Mouse (Mus musculus): ENCODE data around the gene Rps29.
"Not testable (repeated sequence)": the region's sequence is repeated elsewhere in the genome, so short reads cannot be mapped to it uniquely, and the experiment has no call there.

The Rps29 gene

GRCm38 (mm10) chr12:69179371-69179770 lies 20.4 kb upstream of the Rps29 start:
- no peak for DNase-seq (ENCODE audit: low spot score in 2 of 2)

GRCm38 (mm10) chr12:69177526-69177925 lies 18.5 kb upstream of the Rps29 start:
- DNase-seq (ENCODE audit: low spot score in 2 of 2), result no peak

GRCm38 (mm10) chr12:69175975-69176374 lies 17.0 kb upstream of the Rps29 start:
- no peak for DNase-seq (ENCODE audit: low spot score in 2 of 2)

GRCm38 (mm10) chr12:69171307-69171706 lies 12.3 kb upstream of the Rps29 start:
- DNase-seq (ENCODE audit: low spot score in 2 of 2), result no peak

GRCm38 (mm10) chr12:69168461-69169106 lies 9.6 kb upstream of the Rps29 start, which contains the start of gene Lrr1:
Gene Lrr1 (plus strand): TSS chr12:69168814.
- DNase-seq (ENCODE audit: low spot score in 2 of 2), result peak; percentile 80 to 91

GRCm38 (mm10) chr12:69167656-69168460 lies 8.9 kb upstream of the Rps29 start:
- DNase-seq (ENCODE audit: low spot score in 2 of 2), result no peak

- not testable (repeated sequence) for DNase-seq (ENCODE audit: low spot score in 2 of 2)
These were observed 8.0 kb upstream of the Rps29 start for GRCm38 (mm10) chr12:69166861-69167581.

- DNase-seq (ENCODE audit: low spot score in 2 of 2), result no peak
These were observed 5.9 kb upstream of the Rps29 start for GRCm38 (mm10) chr12:69164904-69165303.

GRCm38 (mm10) chr12:69163586-69163985 lies 4.6 kb upstream of the Rps29 start:
- DNase-seq (ENCODE audit: low spot score in 2 of 2), result not testable (repeated sequence)

GRCm38 (mm10) chr12:69160677-69161076 lies 1.7 kb upstream of the Rps29 start:
- not testable (repeated sequence) for DNase-seq (ENCODE audit: low spot score in 2 of 2)

- peak; percentile 21 to 61 for DNase-seq (ENCODE audit: low spot score in 2 of 2)
These were observed 573 bp upstream of the Rps29 start for GRCm38 (mm10) chr12:69159578-69159940.

GRCm38 (mm10) chr12:69158366-69158764 lies 621 bp downstream of the Rps29 start:
- peak in 1 of 2 experiments; percentile 16 for DNase-seq (ENCODE audit: low spot score in 2 of 2)

- DNase-seq (ENCODE audit: low spot score in 2 of 2), result no peak
These were observed 1.9 kb downstream of the Rps29 start for GRCm38 (mm10) chr12:69157107-69157506.

GRCm38 (mm10) chr12:69156436-69156835 lies 2.5 kb downstream of the Rps29 start:
- DNase-seq (ENCODE audit: low spot score in 2 of 2), result no peak

GRCm38 (mm10) chr12:69155923-69156322 lies 3.1 kb downstream of the Rps29 start:
- no peak for DNase-seq (ENCODE audit: low spot score in 2 of 2)

GRCm38 (mm10) chr12:69150049-69150448 lies 8.9 kb downstream of the Rps29 start:
- DNase-seq (ENCODE audit: low spot score in 2 of 2), result no peak

GRCm38 (mm10) chr12:69147166-69147735 lies 11.7 kb downstream of the Rps29 start:
- DNase-seq (ENCODE audit: low spot score in 2 of 2), result peak; percentile 31 to 49

GRCm38 (mm10) chr12:69143460-69143859 lies 15.5 kb downstream of the Rps29 start:
- no peak for DNase-seq (ENCODE audit: low spot score in 2 of 2)

- no peak for DNase-seq (ENCODE audit: low spot score in 2 of 2)
These were observed 19.1 kb downstream of the Rps29 start for GRCm38 (mm10) chr12:69139841-69140240.

- DNase-seq (ENCODE audit: low spot score in 2 of 2), result no peak
These were observed 19.8 kb downstream of the Rps29 start for GRCm38 (mm10) chr12:69139201-69139600.

GRCm38 (mm10) chr12:69131981-69132380 lies 27.0 kb downstream of the Rps29 start:
- no peak for DNase-seq (ENCODE audit: low spot score in 2 of 2)

- DNase-seq (ENCODE audit: low spot score in 2 of 2), result no peak
These were observed 27.7 kb downstream of the Rps29 start for GRCm38 (mm10) chr12:69131267-69131666.

Data from heart, adult 9 months (tissue).